14 mouse cellular contexts compared by ENCODE assay signal in genomic region chr5:127416536-127416935, GRCm38 (mm10).
DNase-seq lines count a peak whose midpoint lies in the region; ATAC-seq and TF ChIP-seq lines count a peak whose summit lies in the region.
"Had no signal": no experiment of that assay in that cellular context is flagged by ENCODE, and none has a peak within 500 bp of the region (broad histone marks: within the 10 kb centered on the region; RNA-seq: fewer than 3 reads in every experiment).

No protein-coding gene starts in this region.

- no peak overlapping the region for H3K27ac ChIP-seq in hindbrain, postnatal 0 days
- no peak overlapping the region for H3K27ac ChIP-seq in hindbrain, embryonic 14.5 days
- H3K27ac ChIP-seq in forebrain, embryonic 16.5 days (ENCODE audit: low read length) = no peak overlapping the region
- H3K27ac ChIP-seq: embryonic facial prominence, embryonic 12.5 days; limb, embryonic 12.5 days; neural tube, embryonic 13.5 days had no signal

- H3K27me3 ChIP-seq in hindbrain, postnatal 0 days (ENCODE audit: insufficient read depth, low read length) = no peaks in the 10 kb centered on the region
- no peaks in the 10 kb centered on the region for H3K27me3 ChIP-seq in hindbrain, embryonic 14.5 days (ENCODE audit: control insufficient read depth, insufficient read depth, low read length)
- H3K27me3 ChIP-seq in forebrain, embryonic 16.5 days (replicated peaks; ENCODE audit: control insufficient read depth, insufficient read depth, low read length) = no peaks in the 10 kb centered on the region
- H3K27me3 ChIP-seq: embryonic facial prominence, embryonic 12.5 days; limb, embryonic 12.5 days; neural tube, embryonic 13.5 days had no signal

- no peak overlapping the region for H3K9ac ChIP-seq in hindbrain, postnatal 0 days (replicated peaks; ENCODE audit: low read length)
- no peak overlapping the region for H3K9ac ChIP-seq in hindbrain, embryonic 14.5 days
- no peak overlapping the region for H3K9ac ChIP-seq in forebrain, embryonic 16.5 days (replicated peaks; ENCODE audit: low read depth, low read length)
- H3K9ac ChIP-seq: embryonic facial prominence, embryonic 12.5 days; limb, embryonic 12.5 days; neural tube, embryonic 13.5 days had no signal

- peak; percentile 36 for DNase-seq in hindbrain, postnatal 0 days (ENCODE audit: low spot score)
- no peak for DNase-seq in hindbrain, embryonic 14.5 days (ENCODE audit: low spot score)
- peak; percentile 74 for DNase-seq in cerebellum, adult 11-12 months
- peak; percentile 34 for DNase-seq in right cerebral cortex, adult 18-20 months
- DNase-seq in adrenal gland, postnatal 25 days = no peak
- DNase-seq in adrenal gland, postnatal 10 days = no peak
- DNase-seq in spleen, adult 12 weeks (ENCODE audit: low spot score) = no peak
- DNase-seq: adrenal gland, postnatal 14 days; heart, postnatal 4 days; kidney, adult 2 months had no signal

- no peak for TF ChIP-seq CTCF in hindbrain, postnatal 0 days (IDR thresholded peaks at IDR 0.05; ENCODE audit: low read depth)

- ATAC-seq in hindbrain, postnatal 0 days = no peak
- ATAC-seq in hindbrain, embryonic 14.5 days (ENCODE audit: low FRiP score) = no peak
- ATAC-seq in forebrain, embryonic 16.5 days = peak; percentile 87

- H3K9me3 ChIP-seq in hindbrain, postnatal 0 days (ENCODE audit: low read length) = no peaks in the 10 kb centered on the region
- no peaks in the 10 kb centered on the region for H3K9me3 ChIP-seq in hindbrain, embryonic 14.5 days (ENCODE audit: control insufficient read depth, low read length)
- H3K9me3 ChIP-seq in forebrain, embryonic 16.5 days (ENCODE audit: control insufficient read depth, low read length) = peaks cover 4% of the 10 kb centered on the region; the same call in 1 of the 2 replicates
- H3K9me3 ChIP-seq: embryonic facial prominence, embryonic 12.5 days; limb, embryonic 12.5 days; neural tube, embryonic 13.5 days had no signal

- H3K36me3 ChIP-seq in hindbrain, postnatal 0 days (ENCODE audit: insufficient read depth, low read length) = no peaks in the 10 kb centered on the region
- H3K36me3 ChIP-seq in hindbrain, embryonic 14.5 days (replicated peaks; ENCODE audit: control insufficient read depth, insufficient read depth) = no peaks in the 10 kb centered on the region
- no peaks in the 10 kb centered on the region for H3K36me3 ChIP-seq in forebrain, embryonic 16.5 days (ENCODE audit: control insufficient read depth, insufficient read depth)
- H3K36me3 ChIP-seq: embryonic facial prominence, embryonic 12.5 days; neural tube, embryonic 13.5 days had no signal

- no peaks in the 10 kb centered on the region for H3K4me1 ChIP-seq in hindbrain, postnatal 0 days (ENCODE audit: insufficient read depth, low read length)
- H3K4me1 ChIP-seq in hindbrain, embryonic 14.5 days (replicated peaks; ENCODE audit: control insufficient read depth, insufficient read depth, low read length) = no peaks in the 10 kb centered on the region
- H3K4me1 ChIP-seq in forebrain, embryonic 16.5 days (replicated peaks; ENCODE audit: control insufficient read depth, insufficient read depth, low read length) = peaks cover 13% of the 10 kb centered on the region
- H3K4me1 ChIP-seq: limb, embryonic 12.5 days; neural tube, embryonic 13.5 days had no signal

- WGBS in hindbrain, postnatal 0 days = 43% methylated on average over 7 of the region's 7 CpGs
- WGBS in hindbrain, embryonic 14.5 days = 70% methylated on average over 7 of the region's 7 CpGs
- 44% methylated on average over 7 of the region's 7 CpGs for WGBS in forebrain, embryonic 16.5 days

- H3K4me2 ChIP-seq in hindbrain, postnatal 0 days (ENCODE audit: low read depth, low read length) = no peak overlapping the region
- no peak overlapping the region for H3K4me2 ChIP-seq in hindbrain, embryonic 14.5 days (replicated peaks)
- H3K4me2 ChIP-seq in forebrain, embryonic 16.5 days (ENCODE audit: low read length) = no peak overlapping the region
- H3K4me2 ChIP-seq: embryonic facial prominence, embryonic 12.5 days; limb, embryonic 12.5 days; neural tube, embryonic 13.5 days had no signal

- no peak overlapping the region for H3K4me3 ChIP-seq in hindbrain, postnatal 0 days (ENCODE audit: low read length)
- no peak overlapping the region for H3K4me3 ChIP-seq in hindbrain, embryonic 14.5 days (replicated peaks; ENCODE audit: low read length)
- H3K4me3 ChIP-seq in forebrain, embryonic 16.5 days (replicated peaks; ENCODE audit: low read length) = no peak overlapping the region
- H3K4me3 ChIP-seq: embryonic facial prominence, embryonic 12.5 days; limb, embryonic 12.5 days; neural tube, embryonic 13.5 days had no signal

Comparison
In these comparisons a context has a peak if more than half of its experiments do, and no peak if none do; other contexts are left out.
1. DNase-seq: peak in hindbrain, postnatal 0 days (single experiment), cerebellum, adult 11-12 months (single experiment) and right cerebral cortex, adult 18-20 months (single experiment); none in hindbrain, embryonic 14.5 days (single experiment), adrenal gland, postnatal 25 days (single experiment), adrenal gland, postnatal 10 days (single experiment) and spleen, adult 12 weeks (single experiment).